Mouse (Mus musculus) liver, postnatal 0 days (tissue): ENCODE data around the gene Neb.

Experiments
- CTCF ChIP-seq: sonication (generic); IDR thresholded peaks from 2 replicates; pipeline ENCODE4 v1.5.1; 2016; ENCODE audit warnings: antibody characterized with exemption, low read depth
- EP300 ChIP-seq: IDR thresholded peaks from 2 replicates; pipeline ENCODE4 v1.6.1; 2016; ENCODE audit warnings: antibody characterized with exemption, low read depth, mild to moderate bottlenecking

- TF ChIP-seq CTCF: no peak
- no peak for TF ChIP-seq EP300
Observed at GRCm38 (mm10) chr2:52369622-52370021, 8.7 kb downstream of the Neb start.
